Mouse (Mus musculus) ovary, postnatal 36 days (tissue): ENCODE data around the gene Mrps23.

Source experiments
- DNase-seq: peaks from one replicate; pipeline ENCODE4 v3.0.0; 2022; ENCODE audit warnings: low spot score, mixed read lengths

Gene Mrps23

GRCm38 (mm10) chr11:88203712-88204532 is at the start of gene Mrps23:
Gene Mrps23, plus strand, starts transcription at chr11:88204388.
- DNase-seq, result peak; percentile 90

- no peak for DNase-seq
Observed at GRCm38 (mm10) chr11:88154500-88154899, 49.7 kb upstream of the Mrps23 start.

- DNase-seq, result peak; percentile 81
Observed at GRCm38 (mm10) chr11:88155451-88155850, 48.7 kb upstream of the Mrps23 start.

- no peak for DNase-seq
Observed at GRCm38 (mm10) chr11:88155998-88156397, 48.2 kb upstream of the Mrps23 start.

- no peak for DNase-seq
Observed at GRCm38 (mm10) chr11:88156403-88156802, 47.8 kb upstream of the Mrps23 start.

- peak; percentile 56 for DNase-seq
Observed at GRCm38 (mm10) chr11:88158842-88159246, 45.3 kb upstream of the Mrps23 start.

GRCm38 (mm10) chr11:88159389-88159788 is 44.8 kb upstream of the Mrps23 start:
- DNase-seq, result no peak

- no peak for DNase-seq
Observed at GRCm38 (mm10) chr11:88160316-88160715, 43.9 kb upstream of the Mrps23 start.

- DNase-seq, result peak; percentile 60
Observed at GRCm38 (mm10) chr11:88161051-88161581, 43.1 kb upstream of the Mrps23 start.

- peak; percentile 90 for DNase-seq
Observed at GRCm38 (mm10) chr11:88161651-88162362, 42.4 kb upstream of the Mrps23 start.

GRCm38 (mm10) chr11:88162740-88163139 is 41.4 kb upstream of the Mrps23 start:
- DNase-seq, result peak; percentile 6

GRCm38 (mm10) chr11:88164213-88164723 is 39.9 kb upstream of the Mrps23 start:
- no peak for DNase-seq

- peak; percentile 85 for DNase-seq
Observed at GRCm38 (mm10) chr11:88164801-88165377, 39.3 kb upstream of the Mrps23 start.

- DNase-seq, result peak; percentile 22
Observed at GRCm38 (mm10) chr11:88165683-88166364, 38.4 kb upstream of the Mrps23 start.

- no peak for DNase-seq
Observed at GRCm38 (mm10) chr11:88166471-88166870, 37.7 kb upstream of the Mrps23 start.

- no peak for DNase-seq
Observed at GRCm38 (mm10) chr11:88168611-88169010, 35.6 kb upstream of the Mrps23 start.

- no peak for DNase-seq
Observed at GRCm38 (mm10) chr11:88169531-88170040, 34.6 kb upstream of the Mrps23 start.

GRCm38 (mm10) chr11:88170606-88171005 is 33.6 kb upstream of the Mrps23 start:
- DNase-seq, result no peak

GRCm38 (mm10) chr11:88171876-88172442 is 32.2 kb upstream of the Mrps23 start:
- no peak for DNase-seq

GRCm38 (mm10) chr11:88172601-88173325 is 31.4 kb upstream of the Mrps23 start:
- peak; percentile 48 for DNase-seq
